Mouse (Mus musculus) hindbrain, embryonic 14.5 days (tissue): ENCODE results near the gene Gab1. TPM values are rescaled to one million over a fixed set of nuclear protein-coding genes. Genes with fewer than 3 reads are reported as not detected.
"Not testable (repeated sequence)": the region's sequence is repeated elsewhere in the genome, so short reads cannot be mapped to it uniquely, and the experiment has no call there.

Source experiments
- ATAC-seq: fragments of 200-750 bp; cut with Nextera tagmentation; 2 replicates; pipeline ENCODE4 v1.8.0; 2017; ENCODE audit warnings: moderate number of reproducible peaks, mild to moderate bottlenecking, moderate TSS enrichment, moderate library complexity; ENCODE audit not compliant: low FRiP score
- DNase-seq: peaks from one replicate; pipeline ENCODE4 v3.0.0-alpha.2; 2015; ENCODE audit warnings: low spot score
- H3K27ac ChIP-seq: fragments of 300-500 bp; sonication (generic); 2 replicates; pipeline ENCODE4 v1.5.1; 2014; ENCODE audit warnings: mild to moderate bottlenecking, moderate library complexity
- H3K27me3 ChIP-seq: fragments of 300-500 bp; sonication (generic); 2 replicates; pipeline ENCODE4 v1.6.1; 2014; ENCODE audit warnings: mild to moderate bottlenecking, low read length, mixed read lengths; ENCODE audit not compliant: control insufficient read depth, insufficient read depth
- H3K36me3 ChIP-seq: fragments of 300-500 bp; sonication (generic); replicated peaks from 2 replicates; pipeline ENCODE4 v1.6.1; 2014; ENCODE audit not compliant: control insufficient read depth, insufficient read depth
- H3K4me1 ChIP-seq: fragments of 300-500 bp; sonication (generic); replicated peaks from 2 replicates; pipeline ENCODE4 v1.6.1; 2014; ENCODE audit warnings: antibody characterized with exemption, low read length, mixed read lengths; ENCODE audit not compliant: control insufficient read depth, insufficient read depth
- H3K4me2 ChIP-seq: fragments of 300-500 bp; sonication (generic); replicated peaks from 2 replicates; pipeline ENCODE4 v1.6.1; 2014; ENCODE audit warnings: mild to moderate bottlenecking, moderate library complexity
- H3K4me3 ChIP-seq: fragments of 300-500 bp; sonication (generic); replicated peaks from 2 replicates; pipeline ENCODE4 v1.5.1; 2014; ENCODE audit warnings: mild to moderate bottlenecking, low read length
- H3K9ac ChIP-seq: fragments of 300-500 bp; sonication (generic); 2 replicates; pipeline ENCODE4 v1.6.1; 2014
- H3K9me3 ChIP-seq: fragments of 300-500 bp; sonication (generic); 2 replicates; pipeline ENCODE4 v1.6.1; 2016; ENCODE audit warnings: low read length; ENCODE audit not compliant: control insufficient read depth
- WGBS: fragments of 180-500 bp; shearing (Covaris S2); extraction: QIAGEN DNeasy Blood & Tissue Kit; methylation state at CpG from one replicate; pipeline ENCODE4 v1.1.7; 2014; 5-methylcytosine and 5-hydroxymethylcytosine counted together
- polyA plus RNA-seq: library from polyadenylated mRNA; unstranded; fragments of >200 nt; fragmentation: Nextera tagmentation; extraction: Ambion mirVana; gene quantifications from 2 replicates; pipeline ENCODE4 v1.2.1, GENCODE M21; 2014

The Gab1 gene
- polyA plus RNA-seq, 1 experiment from 2014 or later = 16.6 TPM

GRCm38 (mm10) chr8:80768451-80768850, 111.9 kb downstream of the Gab1 start:
- Histone ChIP-seq H3K9me3 (no peaks in the 10 kb centered on the region), H3K9ac (no peak overlapping the region), H3K27me3 (no peaks in the 10 kb centered on the region), H3K4me3 (no peak overlapping the region), H3K4me2 (no peak overlapping the region), H3K4me1 (no peaks in the 10 kb centered on the region), H3K27ac (no peak overlapping the region), H3K36me3 (peaks cover 35% of the 10 kb centered on the region)
- DNase-seq (no peak), ATAC-seq (no peak)
- 96% methylated on average over 6 of the region's 6 CpGs for WGBS

GRCm38 (mm10) chr8:80753017-80753715, 127.2 kb downstream of the Gab1 start:
- peak; percentile 86 for ATAC-seq
- no peak overlapping the region for H3K4me2 ChIP-seq
- H3K27me3 ChIP-seq = no peaks in the 10 kb centered on the region
- 28% methylated on average over 9 of the region's 9 CpGs for WGBS
- H3K4me3 ChIP-seq = no peak overlapping the region
- H3K27ac ChIP-seq = no peak overlapping the region
- H3K36me3 ChIP-seq = no peaks in the 10 kb centered on the region
- peak; percentile 96 for DNase-seq
- no peaks in the 10 kb centered on the region for H3K4me1 ChIP-seq
- no peaks in the 10 kb centered on the region for H3K9me3 ChIP-seq
- no peak overlapping the region for H3K9ac ChIP-seq

- Histone ChIP-seq H3K4me2 (no peak overlapping the region), H3K4me3 (no peak overlapping the region), H3K9ac (no peak overlapping the region), H3K27me3 (no peaks in the 10 kb centered on the region), H3K9me3 (no peaks in the 10 kb centered on the region), H3K36me3 (no peaks in the 10 kb centered on the region), H3K27ac (no peak overlapping the region), H3K4me1 (no peaks in the 10 kb centered on the region)
- DNase-seq (no peak), ATAC-seq (no peak)
- WGBS = 64% methylated on average over 7 of the region's 7 CpGs
Observed at GRCm38 (mm10) chr8:80752429-80752828, 127.9 kb downstream of the Gab1 start.

- WGBS = 92% methylated on average over 4 of the region's 4 CpGs
- H3K4me2 ChIP-seq = no peak overlapping the region
- H3K4me3 ChIP-seq = no peak overlapping the region
- DNase-seq (no peak), ATAC-seq (no peak)
- no peaks in the 10 kb centered on the region for H3K4me1 ChIP-seq
- no peaks in the 10 kb centered on the region for H3K27me3 ChIP-seq
- H3K9ac ChIP-seq = no peak overlapping the region
- no peak overlapping the region for H3K27ac ChIP-seq
- H3K36me3 ChIP-seq = no peaks in the 10 kb centered on the region
- no peaks in the 10 kb centered on the region for H3K9me3 ChIP-seq
Observed at GRCm38 (mm10) chr8:80749091-80749490, 131.2 kb downstream of the Gab1 start.

- peak overlapping the region; percentile 74 for H3K4me3 ChIP-seq
- ATAC-seq = peak; percentile 48
- H3K4me2 ChIP-seq = peak overlapping the region; percentile 59
- no peak for DNase-seq
- H3K4me1 ChIP-seq = peaks cover 8% of the 10 kb centered on the region; the same call in 1 of the 2 replicates
- WGBS = 10% methylated on average over 14 of the region's 14 CpGs
- H3K27me3 ChIP-seq = no peaks in the 10 kb centered on the region
- no peaks in the 10 kb centered on the region for H3K9me3 ChIP-seq
- peaks cover 11% of the 10 kb centered on the region for H3K36me3 ChIP-seq
- H3K27ac ChIP-seq = peak overlapping the region; percentile 95
- peak overlapping the region; percentile 67 for H3K9ac ChIP-seq
Observed at GRCm38 (mm10) chr8:80739932-80740331, 140.4 kb downstream of the Gab1 start.

DNA sequence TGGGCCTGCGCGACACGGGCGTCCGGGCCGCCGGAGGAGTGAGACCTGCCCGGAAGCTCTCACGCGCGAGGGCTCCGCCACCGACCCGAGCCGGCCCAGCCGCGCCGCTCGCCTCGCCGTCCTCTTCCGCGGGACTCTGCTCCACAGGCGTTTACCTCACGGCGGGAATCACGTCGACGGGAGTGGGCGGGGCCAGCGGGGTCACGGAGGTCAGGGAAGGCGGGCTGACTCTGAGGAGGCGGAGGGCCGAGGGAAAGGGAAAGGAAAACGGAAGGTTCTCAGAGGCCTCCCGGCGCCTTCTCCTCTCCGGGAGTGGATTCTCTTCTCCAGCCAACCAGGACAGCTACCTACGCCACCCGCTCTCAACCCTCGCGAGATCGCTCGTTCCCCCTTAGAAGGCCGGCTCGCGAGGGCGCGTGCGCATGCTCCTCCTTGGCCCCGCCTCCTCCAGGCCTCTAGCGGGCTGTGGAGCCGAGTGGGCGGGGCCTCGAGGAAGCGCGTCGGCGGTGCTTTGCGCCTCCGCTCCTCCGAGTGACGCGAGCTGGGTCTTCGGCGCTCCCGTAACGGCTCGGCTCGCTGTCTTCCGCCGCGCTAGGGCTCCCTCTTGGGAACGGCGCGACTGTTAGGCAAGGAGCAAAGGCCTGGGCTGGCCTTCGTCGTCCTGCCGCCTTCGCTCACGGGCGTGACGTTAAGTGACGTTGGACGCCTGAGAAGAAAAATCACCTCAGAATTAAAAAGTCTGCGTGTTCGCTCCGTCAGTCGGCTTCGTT, 141.0 kb downstream of the Gab1 start, which contains the start of gene Smarca5:
Smarca5 (minus strand) TSS at position 343 of the 770 bp plus-strand sequence.
- not testable (repeated sequence) for H3K9me3 ChIP-seq, H3K4me1 ChIP-seq, H3K27me3 ChIP-seq
- peak within 1 kb of the TSS; percentile 73 for H3K9ac ChIP-seq
- H3K36me3 ChIP-seq = peaks cover 17% of the 10 kb centered on the region
- DNase-seq (peak; percentile 87), ATAC-seq (peak; percentile 96)
- 2% methylated on average over 75 of the region's 91 CpGs for WGBS
- peak within 1 kb of the TSS; percentile 95 for H3K27ac ChIP-seq
- peak within 1 kb of the TSS; percentile 74 for H3K4me3 ChIP-seq
- peak within 1 kb of the TSS; percentile 71 for H3K4me2 ChIP-seq

DNA sequence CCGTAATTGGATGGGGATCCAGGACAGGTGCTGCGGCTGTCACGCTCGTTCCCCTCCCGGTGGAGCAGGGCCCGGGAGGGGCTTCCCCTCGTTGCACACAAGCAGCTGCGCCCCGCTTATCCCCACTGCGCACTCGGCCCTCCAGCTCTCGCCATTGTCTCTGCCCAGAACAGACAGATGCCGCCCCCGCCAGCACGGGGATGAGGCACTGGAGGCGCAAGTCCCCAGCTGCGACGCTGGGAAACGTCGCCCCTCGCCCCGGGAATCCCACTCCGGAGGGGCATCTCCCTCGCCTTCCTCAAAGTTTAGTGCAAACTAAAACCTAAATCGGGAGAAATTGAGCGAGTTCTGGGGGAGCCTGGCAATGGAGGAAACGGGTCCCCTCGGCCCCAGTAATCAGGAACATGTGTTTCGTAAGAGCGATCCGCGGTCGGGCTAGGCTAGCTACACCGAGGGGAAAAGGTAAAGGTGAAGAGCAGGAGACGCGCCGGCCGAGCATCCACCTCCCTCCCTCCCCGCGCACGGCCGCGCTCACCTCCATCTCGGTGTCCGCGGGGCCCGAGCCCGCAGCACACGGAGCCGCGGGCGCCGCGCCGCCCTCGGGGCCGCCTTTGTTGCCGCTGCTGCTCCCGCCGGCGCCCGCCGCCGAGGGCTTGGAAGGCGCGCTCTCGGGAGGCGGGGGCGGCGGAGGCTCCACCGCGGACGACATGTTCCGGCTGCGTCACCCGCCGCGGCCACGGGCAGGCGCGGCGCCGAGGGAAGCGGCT, 141.7 kb downstream of the Gab1 start:
- DNase-seq = peak; percentile 52
- H3K9ac ChIP-seq = peak overlapping the region; percentile 73

GRCm38 (mm10) chr8:80738046-80738387, 142.3 kb downstream of the Gab1 start:
- 0% methylated on average over 5 of the region's 5 CpGs for WGBS
- peaks cover 28% of the 10 kb centered on the region for H3K36me3 ChIP-seq
- peak overlapping the region; percentile 95 for H3K27ac ChIP-seq
- peak overlapping the region; percentile 71 for H3K4me2 ChIP-seq
- peak overlapping the region; percentile 73 for H3K9ac ChIP-seq
- peaks cover 8% of the 10 kb centered on the region; the same call in 1 of the 2 replicates for H3K4me1 ChIP-seq
- H3K27me3 ChIP-seq = no peaks in the 10 kb centered on the region
- no peak for ATAC-seq
- peak overlapping the region; percentile 74 for H3K4me3 ChIP-seq
- DNase-seq = peak; percentile 36
- no peaks in the 10 kb centered on the region for H3K9me3 ChIP-seq

More for the DNA sequence above, 141.7 kb downstream of the Gab1 start:
- H3K36me3 ChIP-seq = peaks cover 24% of the 10 kb centered on the region
- H3K9me3 ChIP-seq = no peaks in the 10 kb centered on the region
- H3K4me2 ChIP-seq = peak overlapping the region; percentile 71
- H3K4me3 ChIP-seq = peak overlapping the region; percentile 74
- H3K27me3 ChIP-seq = no peaks in the 10 kb centered on the region
- H3K4me1 ChIP-seq = peaks cover 8% of the 10 kb centered on the region; the same call in 1 of the 2 replicates
- peak; percentile 68 for ATAC-seq
- under 1% methylated on average over 68 of the region's 84 CpGs for WGBS
- H3K27ac ChIP-seq = peak overlapping the region; percentile 95

DNA sequence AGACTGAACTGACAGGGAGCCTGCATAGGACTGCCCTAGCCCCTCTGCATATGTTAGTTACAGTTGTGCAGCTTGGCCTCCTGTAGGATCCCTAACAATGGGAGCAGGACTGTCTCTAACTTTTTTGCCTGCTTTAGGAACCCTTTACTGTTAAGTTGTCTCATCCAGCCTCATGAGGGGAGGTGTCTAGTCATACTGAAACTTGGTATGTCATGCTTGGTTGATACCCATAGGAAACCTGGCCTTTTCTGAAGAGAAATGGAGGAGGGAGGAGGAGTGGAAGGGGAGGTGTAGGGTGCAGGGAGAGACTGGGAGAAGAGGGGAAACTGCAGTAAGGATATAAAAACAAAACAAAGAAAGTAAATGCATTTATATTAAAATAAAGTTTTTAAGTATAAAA, 148.0 kb downstream of the Gab1 start:
- H3K4me2 ChIP-seq = no peak overlapping the region
- no peak overlapping the region for H3K9ac ChIP-seq
- H3K27me3 ChIP-seq = no peaks in the 10 kb centered on the region
- ATAC-seq (no peak), DNase-seq (no peak)
- H3K36me3 ChIP-seq = peaks cover 79% of the 10 kb centered on the region
- H3K4me3 ChIP-seq = no peak overlapping the region
- H3K27ac ChIP-seq = no peak overlapping the region
- no peaks in the 10 kb centered on the region for H3K9me3 ChIP-seq
- no peaks in the 10 kb centered on the region for H3K4me1 ChIP-seq
